Mouse (Mus musculus) heart, embryonic 16.5 days (tissue): ENCODE results near the gene Cers2. TPM values are rescaled to one million over a fixed set of nuclear protein-coding genes. Genes with fewer than 3 reads are reported as not detected.

Source experiments
- ATAC-seq: fragments of 200-750 bp; cut with Nextera tagmentation; replicated peaks from 2 replicates; pipeline ENCODE4 v1.8.0; 2017; ENCODE audit warnings: moderate number of reproducible peaks; ENCODE audit not compliant: insufficient read depth, low FRiP score; ENCODE audit errors: extremely low read depth
- H3K27ac ChIP-seq: fragments of 300-500 bp; sonication (generic); 2 replicates; pipeline ENCODE4 v1.5.1; 2014; ENCODE audit warnings: mild to moderate bottlenecking, low read length, control low read depth, moderate library complexity
- H3K27me3 ChIP-seq: fragments of 300-500 bp; sonication (generic); 2 replicates; pipeline ENCODE4 v1.6.1; 2014; ENCODE audit warnings: low read length, mixed read lengths; ENCODE audit not compliant: control insufficient read depth, insufficient read depth
- H3K36me3 ChIP-seq: fragments of 300-500 bp; sonication (generic); 2 replicates; pipeline ENCODE4 v1.6.1; 2014; ENCODE audit not compliant: control insufficient read depth, insufficient read depth
- H3K4me1 ChIP-seq: fragments of 300-500 bp; sonication (generic); 2 replicates; pipeline ENCODE4 v1.6.1; 2014; ENCODE audit warnings: low read length, mixed read lengths; ENCODE audit not compliant: control insufficient read depth, insufficient read depth
- H3K4me2 ChIP-seq: fragments of 300-500 bp; sonication (generic); 2 replicates; pipeline ENCODE4 v1.6.1; 2014; ENCODE audit warnings: low read depth, mild to moderate bottlenecking, control low read depth, low read length
- H3K4me3 ChIP-seq: fragments of 300-500 bp; sonication (generic); 2 replicates; pipeline ENCODE4 v1.5.1; 2014; ENCODE audit warnings: mild to moderate bottlenecking, control low read depth, low read length
- H3K9ac ChIP-seq: fragments of 300-500 bp; sonication (generic); 2 replicates; pipeline ENCODE4 v1.6.1; 2014; ENCODE audit warnings: low read length, control low read depth
- H3K9me3 ChIP-seq: fragments of 300-500 bp; sonication (generic); replicated peaks from 2 replicates; pipeline ENCODE4 v1.6.1; 2016; ENCODE audit warnings: low read length; ENCODE audit not compliant: control insufficient read depth
- WGBS: fragments of 180-500 bp; shearing (Covaris S2); extraction: QIAGEN DNeasy Blood & Tissue Kit; methylation state at CpG from one replicate; pipeline ENCODE4 v1.1.7; 2014; 5-methylcytosine and 5-hydroxymethylcytosine counted together
- polyA plus RNA-seq: library from polyadenylated mRNA; unstranded; fragments of >200 nt; fragmentation: Nextera tagmentation; extraction: Ambion mirVana; gene quantifications from 2 replicates; pipeline ENCODE4 v1.2.1, GENCODE M21; 2015

Gene Cers2
- polyA plus RNA-seq, 1 experiment from 2014 or later, result 139 TPM

- 51% methylated on average over 1 of the region's 1 CpGs for WGBS
- peaks cover 29% of the 10 kb centered on the region for H3K4me1 ChIP-seq
- H3K9me3 ChIP-seq, result no peaks in the 10 kb centered on the region
- H3K4me3 ChIP-seq, result no peak overlapping the region
- peak overlapping the region; percentile 77 for H3K27ac ChIP-seq
- peak overlapping the region; percentile 26; the same call in 1 of the 2 replicates for H3K4me2 ChIP-seq
- H3K36me3 ChIP-seq, result no peaks in the 10 kb centered on the region
- no peaks in the 10 kb centered on the region for H3K27me3 ChIP-seq
- ATAC-seq, result no peak
- H3K9ac ChIP-seq, result no peak overlapping the region; the same call in 1 of the 2 replicates
These were observed 37.4 kb upstream of the Cers2 start for GRCm38 (mm10) chr3:95277149-95277551.

- ATAC-seq, result no peak
- H3K36me3 ChIP-seq, result no peaks in the 10 kb centered on the region
- no peaks in the 10 kb centered on the region for H3K27me3 ChIP-seq
- 12% methylated on average over 8 of the region's 8 CpGs for WGBS
- peak overlapping the region; percentile 95 for H3K9ac ChIP-seq
- H3K4me2 ChIP-seq, result peak overlapping the region; percentile 80
- H3K4me3 ChIP-seq, result peak overlapping the region; percentile 84
- peaks cover 28% of the 10 kb centered on the region for H3K4me1 ChIP-seq
- no peaks in the 10 kb centered on the region for H3K9me3 ChIP-seq
- peak overlapping the region; percentile 92 for H3K27ac ChIP-seq
These were observed 33.8 kb upstream of the Cers2 start for GRCm38 (mm10) chr3:95280747-95281146.

GRCm38 (mm10) chr3:95281216-95282126 is 33.1 kb upstream of the Cers2 start, which contains the start of the genes Mindy1 and Prune1:
Gene Mindy1, plus strand, starts transcription at chr3:95281345.
Gene Prune1, minus strand, starts transcription at chr3:95282076.
- ATAC-seq, result peak; percentile 86
- H3K4me2 ChIP-seq, result peak within 1 kb of the TSS; percentile 96
- peak within 1 kb of the TSS; percentile 95 for H3K9ac ChIP-seq
- H3K36me3 ChIP-seq, result no peaks in the 10 kb centered on the region
- peaks cover 28% of the 10 kb centered on the region for H3K4me1 ChIP-seq
- no peaks in the 10 kb centered on the region for H3K9me3 ChIP-seq
- no peaks in the 10 kb centered on the region for H3K27me3 ChIP-seq
- H3K4me3 ChIP-seq, result peak within 1 kb of the TSS; percentile 84
- WGBS, result 0% methylated on average over 53 of the region's 53 CpGs
- peak within 1 kb of the TSS; percentile 92 for H3K27ac ChIP-seq

GRCm38 (mm10) chr3:95282381-95282864 is 32.2 kb upstream of the Cers2 start:
- ATAC-seq, result no peak
- no peaks in the 10 kb centered on the region for H3K9me3 ChIP-seq
- WGBS, result under 1% methylated on average over 11 of the region's 11 CpGs
- H3K27ac ChIP-seq, result peak overlapping the region; percentile 92
- H3K27me3 ChIP-seq, result no peaks in the 10 kb centered on the region
- H3K4me3 ChIP-seq, result peak overlapping the region; percentile 82
- peaks cover 19% of the 10 kb centered on the region for H3K4me1 ChIP-seq
- no peaks in the 10 kb centered on the region for H3K36me3 ChIP-seq
- H3K4me2 ChIP-seq, result peak overlapping the region; percentile 96
- H3K9ac ChIP-seq, result peak overlapping the region; percentile 91

DNA sequence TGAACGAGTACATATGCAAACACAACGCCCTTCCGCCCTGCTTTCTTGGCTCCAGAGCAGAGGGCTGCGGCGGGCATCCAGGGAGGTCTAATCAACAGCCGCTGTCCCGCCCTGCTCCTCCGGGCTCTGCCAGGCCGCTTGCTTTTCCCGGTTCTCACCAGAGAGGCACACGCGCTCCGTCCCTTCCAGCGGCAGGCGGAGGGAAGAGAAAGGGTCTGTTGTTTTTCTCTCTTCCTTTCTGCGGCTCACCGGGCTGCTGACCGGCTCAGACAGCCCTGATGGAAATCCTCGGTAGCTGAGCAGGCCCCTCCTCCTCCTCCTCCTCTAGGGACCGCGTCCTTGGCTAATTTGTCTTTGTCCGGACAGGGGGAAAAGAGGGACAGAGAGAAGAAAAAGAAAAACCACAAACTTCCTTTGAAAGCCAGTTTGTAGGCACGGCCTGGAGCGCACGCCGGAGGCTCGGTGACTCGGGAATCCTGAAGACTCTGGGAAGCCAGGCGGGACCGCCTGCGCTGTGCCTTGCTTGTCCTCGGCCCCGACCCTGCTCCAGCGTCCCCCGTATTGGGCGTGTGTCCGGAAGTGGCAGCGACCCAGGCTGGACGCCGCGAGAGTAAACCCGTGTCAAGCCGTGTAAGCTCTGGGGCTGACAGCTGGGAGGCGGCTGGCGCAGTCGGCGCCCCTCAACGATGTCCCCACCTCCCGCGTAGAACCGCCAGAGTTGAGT is 31.6 kb upstream of the Cers2 start:
- peak; percentile 61 for ATAC-seq
- peaks cover 2% of the 10 kb centered on the region for H3K36me3 ChIP-seq
- peaks cover 16% of the 10 kb centered on the region for H3K4me1 ChIP-seq
- peak overlapping the region; percentile 91 for H3K9ac ChIP-seq
- under 1% methylated on average over 51 of the region's 51 CpGs for WGBS
- no peaks in the 10 kb centered on the region for H3K9me3 ChIP-seq
- peak overlapping the region; percentile 92 for H3K27ac ChIP-seq
- no peaks in the 10 kb centered on the region for H3K27me3 ChIP-seq
- peak overlapping the region; percentile 82 for H3K4me3 ChIP-seq
- H3K4me2 ChIP-seq, result peak overlapping the region; percentile 96

- no peaks in the 10 kb centered on the region for H3K9me3 ChIP-seq
- ATAC-seq, result no peak
- H3K4me2 ChIP-seq, result peak overlapping the region; percentile 96
- H3K27me3 ChIP-seq, result no peaks in the 10 kb centered on the region
- peak overlapping the region; percentile 92 for H3K27ac ChIP-seq
- 2% methylated on average over 7 of the region's 7 CpGs for WGBS
- H3K9ac ChIP-seq, result peak overlapping the region; percentile 91
- H3K36me3 ChIP-seq, result peaks cover 7% of the 10 kb centered on the region
- H3K4me3 ChIP-seq, result peak overlapping the region; percentile 82
- H3K4me1 ChIP-seq, result peaks cover 16% of the 10 kb centered on the region
These were observed 31.0 kb upstream of the Cers2 start for GRCm38 (mm10) chr3:95283589-95283941.

- Histone ChIP-seq H3K27me3 (no peaks in the 10 kb centered on the region), H3K36me3 (peaks cover 10% of the 10 kb centered on the region), H3K9me3 (no peaks in the 10 kb centered on the region), H3K9ac (peak overlapping the region; percentile 91; the same call in 1 of the 2 replicates), H3K4me2 (peak overlapping the region; percentile 96), H3K4me3 (peak overlapping the region; percentile 82), H3K4me1 (peaks cover 16% of the 10 kb centered on the region), H3K27ac (no peak overlapping the region)
- 21% methylated on average over 1 of the region's 1 CpGs for WGBS
- no peak for ATAC-seq
These were observed 30.5 kb upstream of the Cers2 start for GRCm38 (mm10) chr3:95284062-95284461.

- peak overlapping the region; percentile 91; the same call in 1 of the 2 replicates for H3K9ac ChIP-seq
- H3K27me3 ChIP-seq, result no peaks in the 10 kb centered on the region
- no peak for ATAC-seq
- no peaks in the 10 kb centered on the region for H3K9me3 ChIP-seq
- 89% methylated on average over 12 of the region's 12 CpGs for WGBS
- H3K4me2 ChIP-seq, result peak overlapping the region; percentile 96
- peaks cover 16% of the 10 kb centered on the region for H3K4me1 ChIP-seq
- peaks cover 10% of the 10 kb centered on the region for H3K36me3 ChIP-seq
- peak overlapping the region; percentile 82 for H3K4me3 ChIP-seq
- H3K27ac ChIP-seq, result no peak overlapping the region
These were observed 29.9 kb upstream of the Cers2 start for GRCm38 (mm10) chr3:95284501-95285281.
